Mouse (Mus musculus): ENCODE data around the gene Scube1. TPM values are rescaled to one million over a fixed set of nuclear protein-coding genes. Genes with fewer than 3 reads are reported as not detected.

The Scube1 gene
- total and polyA plus RNA-seq, 3 experiments = not detected

DNA sequence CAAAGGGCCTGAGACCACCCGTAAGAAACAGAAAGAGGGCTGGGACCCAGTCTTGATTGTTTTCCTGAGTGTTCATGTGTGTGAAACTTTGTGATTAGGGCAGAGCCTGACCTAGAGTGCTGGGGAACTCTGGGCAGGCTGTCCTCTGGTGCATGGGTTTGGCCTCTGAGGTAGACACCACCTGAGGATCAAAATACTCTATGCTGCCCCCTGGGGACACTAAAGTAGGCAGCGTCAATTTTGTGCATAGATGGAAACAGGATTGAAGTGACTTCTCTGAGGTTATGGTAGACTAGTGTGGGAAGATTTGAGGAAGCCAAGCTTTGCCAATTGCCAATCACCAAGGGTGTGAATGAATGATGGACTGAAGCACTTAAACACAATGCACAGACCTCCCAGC, 154.2 kb downstream of the Scube1 start:
- in situ Hi-C loops (cut with MboI; ENCODE audit: low pct_ligation_motif_present, low pct_unique_long_range_greater_than_20kb, low sequenced_read_pairs) (no loop called here), dilution Hi-C loops (cut with MboI; ENCODE audit: extremely low pct_ligation_motif_present, extremely low pct_unique_long_range_greater_than_20kb, low sequenced_read_pairs) (no loop called here)
- no peaks in the 10 kb centered on the region for H3K9me3 ChIP-seq (replicated peaks; ENCODE audit: low read length)
- H3K36me3 ChIP-seq (replicated peaks in 1 of 2; ENCODE audit: control insufficient read depth in 1 of 2, insufficient read depth in 1 of 2, low read length in 1 of 2) = peaks cover 23 to 39% of the 10 kb centered on the region in 2 experiments
- no peaks in the 10 kb centered on the region for H3K27me3 ChIP-seq (replicated peaks)
- TF ChIP-seq SMC3 (IDR thresholded peaks at IDR 0.05; ENCODE audit: low read depth, low read length) = peak; percentile 58
- no peak for TF ChIP-seq MXI1 (IDR thresholded peaks at IDR 0.05; ENCODE audit: low read depth, low read length)
- TF ChIP-seq NRF1 (IDR thresholded peaks at IDR 0.05; ENCODE audit: low read depth, low read length) = no peak
- TF ChIP-seq RAD21 (IDR thresholded peaks at IDR 0.05; ENCODE audit: low read depth, low read length) = peak; percentile 36
- no peak for TF ChIP-seq MEF2A (IDR thresholded peaks at IDR 0.05; ENCODE audit: borderline replicate concordance, low read depth, low read length)
- peak; percentile 15 to 67; a peak in 2 of 4 replicates for TF ChIP-seq CTCF (conservative IDR thresholded peaks at IDR 0.05 in 1 of 2, IDR thresholded peaks at IDR 0.05 in 1 of 2; ENCODE audit: low read depth in 2 of 2, low read length in 2 of 2)
- TF ChIP-seq E2F4 (IDR thresholded peaks at IDR 0.05; ENCODE audit: insufficient replicate concordance, low read depth, low read length) = no peak
- DNase-seq (ENCODE audit: extremely low read depth) = peak; percentile 44
- H3K27ac ChIP-seq (ENCODE audit: insufficient read depth, low read depth) = no peak overlapping the region
- H3K79me2 ChIP-seq (replicated peaks; ENCODE audit: control insufficient read depth, extremely low read depth, insufficient read depth, poor library complexity, severe bottlenecking) = no peaks in the 10 kb centered on the region
- no peak overlapping the region for H3K9ac ChIP-seq (ENCODE audit: insufficient read depth, low read depth)
- no peak overlapping the region for H3K4me3 ChIP-seq (replicated peaks in 1 of 3; ENCODE audit: low read depth in 2 of 3, low read length in 2 of 3, poor library complexity in 1 of 3)
- H3K4me2 ChIP-seq (ENCODE audit: insufficient read depth, low read depth, poor library complexity, severe bottlenecking) = no peak overlapping the region
- H3K4me1 ChIP-seq (ENCODE audit: control insufficient read depth in 1 of 2, insufficient read depth in 2 of 2) = peaks cover 0 to 17% of the 10 kb centered on the region in 2 experiments; a peak in 1 of 4 replicates

DNA sequence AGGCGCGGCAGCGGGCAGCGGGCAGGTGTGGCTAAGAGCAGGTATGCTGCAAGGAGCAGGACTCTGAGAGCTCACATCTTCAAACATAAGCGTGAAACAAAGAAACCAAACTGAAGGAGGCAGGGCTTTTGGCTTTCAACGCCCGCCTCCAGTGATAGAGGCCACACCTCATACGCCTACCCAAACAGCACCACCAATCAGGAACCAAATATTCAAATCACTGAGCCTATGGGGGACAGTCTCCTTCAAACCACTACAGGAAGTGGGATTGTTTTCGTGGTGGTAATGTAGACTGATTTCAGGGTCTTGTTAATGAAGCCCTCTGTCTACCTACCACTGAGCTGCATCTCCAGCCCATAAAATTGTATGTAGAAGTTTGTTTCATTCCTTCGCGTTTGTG, 155.1 kb downstream of the Scube1 start:
- Histone ChIP-seq H3K27ac (ENCODE audit: insufficient read depth, low read depth) (no peak overlapping the region), H3K36me3 (replicated peaks in 1 of 2; ENCODE audit: control insufficient read depth in 1 of 2, insufficient read depth in 1 of 2, low read length in 1 of 2) (peaks cover 16 to 30% of the 10 kb centered on the region in 2 experiments), H3K4me2 (ENCODE audit: insufficient read depth, low read depth, poor library complexity, severe bottlenecking) (no peak overlapping the region), H3K27me3 (replicated peaks) (no peaks in the 10 kb centered on the region), H3K79me2 (replicated peaks; ENCODE audit: control insufficient read depth, extremely low read depth, insufficient read depth, poor library complexity, severe bottlenecking) (no peaks in the 10 kb centered on the region), H3K9ac (ENCODE audit: insufficient read depth, low read depth) (no peak overlapping the region), H3K4me3 (replicated peaks in 1 of 3; ENCODE audit: low read depth in 2 of 3, low read length in 2 of 3, poor library complexity in 1 of 3) (no peak overlapping the region), H3K4me1 (ENCODE audit: control insufficient read depth in 1 of 2, insufficient read depth in 2 of 2) (peaks cover 0 to 25% of the 10 kb centered on the region in 2 experiments; a peak in 1 of 4 replicates), H3K9me3 (replicated peaks; ENCODE audit: low read length) (no peaks in the 10 kb centered on the region)
- no peak for TF ChIP-seq MAX (IDR thresholded peaks at IDR 0.05; ENCODE audit: low read length)
- no peak for TF ChIP-seq TCF12 (IDR thresholded peaks at IDR 0.05; ENCODE audit: low read depth, low read length)
- TF ChIP-seq IRF4 (IDR thresholded peaks at IDR 0.05; ENCODE audit: low read depth, low read length) = no peak
- no peak for TF ChIP-seq EP300 (IDR thresholded peaks at IDR 0.05; ENCODE audit: low read length)
- no peak for TF ChIP-seq SIN3A (IDR thresholded peaks at IDR 0.05; ENCODE audit: low read length)
- no peak for TF ChIP-seq ZNF384 (IDR thresholded peaks at IDR 0.05; ENCODE audit: low read depth, low read length)
- TF ChIP-seq MXI1 (IDR thresholded peaks at IDR 0.05; ENCODE audit: low read depth, low read length) = no peak
- TF ChIP-seq MYC (IDR thresholded peaks at IDR 0.05; ENCODE audit: low read depth, low read length) = no peak
- TF ChIP-seq E2F4 (IDR thresholded peaks at IDR 0.05; ENCODE audit: insufficient replicate concordance, low read depth, low read length) = no peak
- no peak for TF ChIP-seq RAD21 (IDR thresholded peaks at IDR 0.05; ENCODE audit: low read depth, low read length)
- TF ChIP-seq CHD2 (IDR thresholded peaks at IDR 0.05; ENCODE audit: low read length) = no peak
- TF ChIP-seq ETS1 (conservative IDR thresholded peaks at IDR 0.05; ENCODE audit: low read depth, low read length) = no peak
- no peak for TF ChIP-seq POLR2AphosphoS2 (IDR thresholded peaks at IDR 0.05; ENCODE audit: low read depth, low read length)
- TF ChIP-seq KAT2A (IDR thresholded peaks at IDR 0.05; ENCODE audit: insufficient replicate concordance, low read length) = no peak
- no peak for DNase-seq (ENCODE audit: extremely low read depth)
- dilution Hi-C loops (cut with MboI; ENCODE audit: extremely low pct_ligation_motif_present, extremely low pct_unique_long_range_greater_than_20kb, low sequenced_read_pairs) (no loop called here), in situ Hi-C loops (cut with MboI; ENCODE audit: low pct_ligation_motif_present, low pct_unique_long_range_greater_than_20kb, low sequenced_read_pairs) (no loop called here)

Measured in CH12.LX (cell line).